Mouse (Mus musculus) left cerebral cortex, adult 18-20 months (tissue): ENCODE measurements around the gene Slc25a1. TPM values are rescaled to one million over a fixed set of nuclear protein-coding genes. Genes with fewer than 3 reads are reported as not detected.
"Not testable (repeated sequence)": the region's sequence is repeated elsewhere in the genome, so short reads cannot be mapped to it uniquely, and the experiment has no call there.

Experiments
- DNase-seq, 2 experiments: peaks; one replicate each; pipeline ENCODE4 v3.0.0; 2021 to 2022; ENCODE audit warnings: low spot score in 2 of 2, mixed read lengths in 1 of 2
- long read RNA-seq, 2 experiments: library from polyadenylated mRNA; stranded (forward); transcript quantifications; one replicate each; pipeline ENCODE4 v2.0.0; 2021
- total RNA-seq, 2 experiments: library from RNA; stranded (reverse); gene quantifications; 2 replicates each; pipeline ENCODE4 v1.2.3; 2021

Gene Slc25a1
- 10 to 100 TPM; 39.9 to 41.8 TPM for total RNA-seq
- long read RNA-seq, experiment 1, transcript Slc25a1-201 (9 exons, 1,666 nt), result major isoform, 35 of 47 reads
- long read RNA-seq, experiment 1, partial matches to known transcripts, result 3 of 47 reads
- long read RNA-seq, experiment 1, other reads (novel, unspliced or antisense), result 9 of 47 reads
- long read RNA-seq, experiment 2, transcript Slc25a1-201 (9 exons, 1,666 nt), result major isoform, 30 of 45 reads
- long read RNA-seq, experiment 2, partial matches to known transcripts, result 8 of 45 reads
- long read RNA-seq, experiment 2, other reads (novel, unspliced or antisense), result 7 of 45 reads

DNA sequence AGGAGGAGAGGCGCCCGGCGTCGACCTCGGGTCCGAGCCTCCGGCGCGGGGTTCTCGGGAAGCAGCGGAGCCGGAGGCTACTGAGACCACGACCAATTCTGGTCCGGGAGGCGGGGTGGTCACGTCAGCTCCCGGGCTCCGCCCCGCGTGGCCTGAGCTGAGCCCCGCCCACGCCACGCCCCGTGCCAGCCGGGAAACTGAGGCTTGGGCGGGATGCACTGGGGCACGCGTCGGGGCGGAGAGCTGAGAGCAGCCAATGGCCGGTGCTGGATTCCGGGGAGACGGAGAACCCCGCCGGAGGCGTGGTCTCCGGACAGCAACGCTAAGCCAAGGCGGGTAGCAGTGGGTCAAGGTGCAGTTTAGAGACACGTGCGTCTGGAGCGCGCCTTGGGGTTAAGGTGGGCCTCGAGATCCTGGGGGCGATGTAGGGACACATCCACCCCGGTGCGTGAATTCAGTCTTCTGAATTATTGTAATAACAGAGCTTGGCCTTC is at the start of gene Slc25a1:
Gene Slc25a1, minus strand, starts transcription at position 133 of the 494 bp plus-strand sequence.
- DNase-seq, result peak; percentile 73 to 85

DNA sequence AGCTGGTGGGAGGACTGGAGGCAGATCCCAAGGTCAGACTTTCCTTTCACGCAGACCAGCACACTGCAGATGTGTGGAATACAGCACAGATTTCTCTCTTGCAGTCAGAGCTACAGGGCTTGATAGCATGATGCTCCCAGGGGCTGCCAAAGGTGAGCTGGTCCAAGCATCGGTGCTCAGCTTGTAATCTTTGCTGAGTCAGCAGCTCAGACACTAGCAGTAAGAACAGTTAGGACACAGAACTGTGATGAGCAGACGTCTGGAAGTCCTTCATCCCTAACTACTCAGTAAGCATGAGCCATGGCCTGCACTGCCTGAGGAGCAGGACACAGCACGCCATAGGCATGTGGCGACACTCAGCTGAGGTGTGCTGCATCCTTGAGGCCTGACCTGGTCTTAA is 43.8 kb upstream of the Slc25a1 start:
- DNase-seq, result no peak

DNA sequence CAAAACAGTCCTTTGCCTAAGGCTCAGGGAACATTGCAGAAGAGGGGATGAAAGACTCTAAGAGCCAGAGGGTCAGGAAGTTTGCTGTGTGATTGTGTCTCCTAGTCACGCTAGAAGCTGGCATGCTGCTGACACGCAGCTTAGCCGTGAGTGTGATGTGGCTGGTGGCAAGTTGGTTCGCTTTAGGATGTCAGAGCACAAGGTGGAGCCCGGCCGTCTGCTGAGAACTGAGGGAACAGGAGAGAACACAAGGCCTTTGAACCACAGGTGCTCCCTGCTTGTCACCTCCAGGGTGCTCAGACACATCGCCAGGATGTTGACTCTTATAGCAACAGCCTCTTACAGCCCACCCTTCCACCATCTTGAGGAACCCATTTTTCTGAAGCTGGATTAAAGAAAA is 34.1 kb upstream of the Slc25a1 start:
- DNase-seq, result no peak

DNA sequence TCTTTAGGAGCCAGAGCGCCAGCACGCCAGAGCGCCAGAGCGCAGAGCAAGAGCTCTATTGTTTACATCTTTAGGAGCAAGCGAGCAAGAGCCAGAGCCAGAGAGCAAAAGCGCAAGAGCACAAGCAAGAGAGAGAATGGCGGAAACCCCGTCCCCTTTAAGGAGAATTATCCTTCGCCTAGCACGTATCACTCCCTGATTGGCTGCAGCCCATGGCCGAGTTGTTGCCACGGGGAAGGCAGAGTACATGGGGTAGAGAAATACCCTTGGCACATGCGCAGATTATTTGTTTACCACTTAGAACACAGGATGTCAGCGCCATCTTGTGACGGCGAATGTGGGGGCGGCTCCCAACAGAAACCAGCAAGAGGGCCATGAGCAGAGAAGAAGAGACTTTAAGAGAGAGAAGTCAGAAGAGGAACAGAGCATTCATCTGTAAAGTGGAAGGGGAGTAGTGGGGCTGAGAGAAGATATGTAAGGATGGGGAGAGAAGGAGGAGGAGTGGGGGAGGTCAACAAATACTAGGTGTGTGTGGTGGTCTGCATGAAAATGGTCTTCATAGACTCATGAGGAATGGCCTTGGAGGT is 28.1 kb upstream of the Slc25a1 start:
- not testable (repeated sequence) for DNase-seq

DNA sequence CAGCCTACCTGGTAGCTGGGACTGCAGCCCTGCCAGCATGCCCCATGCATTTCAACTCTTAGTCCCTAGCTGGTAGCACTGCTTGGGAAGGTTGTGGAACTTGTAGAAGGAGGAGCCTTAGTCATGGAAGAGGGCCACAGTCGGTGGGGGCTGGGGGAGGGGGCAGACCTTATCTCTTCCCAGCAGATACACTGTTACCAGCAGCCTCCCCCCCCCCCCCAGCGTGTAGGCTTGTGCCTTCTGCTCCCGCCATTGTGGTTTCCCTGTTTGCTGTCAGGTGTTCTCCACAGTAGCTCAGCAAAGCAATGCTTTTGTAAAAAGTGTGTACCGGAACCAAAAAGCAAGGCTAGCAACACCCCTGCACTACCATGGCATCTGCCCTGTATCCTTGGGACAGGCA is 23.6 kb upstream of the Slc25a1 start:
- DNase-seq, result no peak

DNA sequence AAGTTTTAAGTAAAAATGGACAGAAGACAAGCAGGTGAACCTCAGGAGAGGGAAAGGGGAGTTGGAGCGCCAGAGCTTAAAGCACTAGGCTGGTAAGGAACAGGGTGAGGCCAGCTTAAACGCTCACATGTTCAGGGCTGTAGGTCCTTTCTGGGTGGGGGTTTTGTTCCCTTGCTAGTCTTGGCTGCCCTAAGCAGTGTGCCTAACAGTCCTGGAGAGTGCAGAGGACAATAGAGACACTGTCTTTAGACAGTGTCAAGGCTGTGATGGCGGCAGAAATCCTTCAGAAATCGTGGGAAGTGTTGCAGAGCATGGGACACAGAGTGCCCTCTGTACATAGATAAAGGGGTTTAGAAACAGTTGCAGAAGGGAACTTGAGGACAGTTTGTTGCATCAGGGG is 22.0 kb upstream of the Slc25a1 start:
- no peak for DNase-seq

DNA sequence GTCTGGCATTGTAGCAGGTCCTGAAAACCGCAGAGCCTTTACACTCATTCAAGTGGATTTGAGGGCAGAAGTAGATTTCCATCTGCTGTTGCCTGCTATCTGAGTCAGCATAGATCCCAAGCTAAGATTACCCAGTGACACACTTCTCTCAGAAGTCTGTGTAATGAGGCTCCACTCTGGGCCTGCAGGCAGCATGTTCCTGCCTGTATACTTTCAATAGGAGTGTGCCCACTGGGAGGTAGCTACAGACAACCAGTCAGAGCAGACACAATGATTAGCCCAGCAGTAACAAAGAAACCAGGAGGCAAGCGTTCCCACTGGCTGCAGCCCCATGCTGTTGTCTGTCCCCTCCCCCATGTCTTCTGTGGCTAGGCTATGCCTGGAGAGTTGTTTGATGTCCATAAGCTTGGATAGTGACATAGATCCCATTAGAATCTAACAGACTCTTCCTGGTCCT is 21.4 kb upstream of the Slc25a1 start:
- DNase-seq, result no peak

DNA sequence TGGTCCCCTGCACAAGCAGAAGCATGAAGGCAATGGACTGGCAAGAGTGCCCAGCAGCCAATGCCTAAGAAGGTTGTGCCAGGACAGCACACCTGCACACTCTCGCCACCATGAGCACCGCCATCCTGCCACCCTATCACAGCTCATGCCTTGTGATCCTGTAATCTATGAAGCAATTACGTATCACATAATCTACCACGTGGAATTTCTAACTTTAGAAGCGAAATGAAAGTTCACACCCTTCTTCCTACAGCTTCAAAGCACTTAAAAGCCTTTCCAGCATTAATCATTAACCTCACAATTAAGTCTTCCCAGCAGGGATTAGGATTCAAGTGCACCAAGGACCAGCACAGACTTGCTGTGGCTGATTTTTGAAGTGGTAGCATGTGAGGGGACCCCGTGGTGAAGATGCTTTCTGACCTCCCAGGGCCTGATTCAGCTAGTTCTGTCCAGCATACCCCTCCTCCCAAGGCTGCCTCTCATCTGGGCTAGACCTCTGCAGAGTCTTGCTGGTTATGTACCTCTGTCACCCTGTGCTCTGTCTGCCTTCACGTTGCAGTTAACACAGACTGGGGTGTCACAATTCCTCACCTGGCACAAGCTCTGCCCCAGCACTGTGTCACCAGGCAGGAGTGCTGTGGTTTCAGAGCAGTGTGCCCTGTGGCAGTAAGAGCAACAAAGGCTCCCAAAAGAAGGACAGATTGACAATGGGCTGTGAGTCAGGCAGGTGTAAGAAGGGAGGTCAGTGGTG is 17.2 kb upstream of the Slc25a1 start:
- DNase-seq, result no peak

DNA sequence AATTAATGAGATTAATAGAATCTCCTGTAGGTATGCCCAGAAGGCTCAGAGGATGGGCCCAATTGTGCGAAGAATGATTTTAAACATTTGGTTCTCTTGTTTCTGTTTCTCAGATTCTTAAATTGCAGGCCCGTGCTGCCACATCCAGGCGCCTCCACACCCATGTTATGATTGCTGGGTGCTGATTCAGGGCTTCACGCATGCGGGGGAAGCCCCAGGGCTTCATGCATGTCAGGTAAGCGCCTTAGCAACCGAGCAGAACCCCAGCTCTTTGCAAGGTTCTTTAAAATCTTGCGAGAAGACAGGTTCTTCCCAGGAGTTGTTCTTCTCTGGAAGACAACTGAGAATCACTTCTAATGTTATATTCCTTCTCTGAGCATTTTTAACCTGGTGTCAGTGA is 15.4 kb upstream of the Slc25a1 start:
- DNase-seq, result no peak

DNA sequence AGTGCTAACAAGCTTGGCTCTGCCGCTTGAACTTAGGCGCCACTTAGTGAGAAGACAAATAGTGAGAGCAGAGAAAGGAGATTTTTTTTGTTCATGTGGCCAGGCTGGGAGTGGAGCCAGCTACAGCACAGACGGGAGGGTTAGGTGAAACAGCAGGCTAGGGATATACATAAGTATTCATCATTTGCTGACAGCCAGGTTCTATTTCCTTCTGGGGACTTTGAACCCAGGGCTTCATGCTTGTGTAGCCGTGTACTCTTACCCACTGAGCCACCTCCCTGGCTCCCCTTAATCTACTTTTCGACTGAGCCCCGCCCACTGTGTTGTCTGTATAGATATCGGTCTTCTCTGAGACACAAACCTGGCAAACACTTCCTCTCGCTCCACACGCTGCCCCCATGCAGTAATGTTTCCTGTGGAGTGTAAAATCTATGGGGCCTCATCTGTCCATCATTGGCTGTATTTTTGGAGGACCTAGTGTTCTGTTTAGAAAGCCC is 11.3 kb upstream of the Slc25a1 start:
- DNase-seq, result no peak

DNA sequence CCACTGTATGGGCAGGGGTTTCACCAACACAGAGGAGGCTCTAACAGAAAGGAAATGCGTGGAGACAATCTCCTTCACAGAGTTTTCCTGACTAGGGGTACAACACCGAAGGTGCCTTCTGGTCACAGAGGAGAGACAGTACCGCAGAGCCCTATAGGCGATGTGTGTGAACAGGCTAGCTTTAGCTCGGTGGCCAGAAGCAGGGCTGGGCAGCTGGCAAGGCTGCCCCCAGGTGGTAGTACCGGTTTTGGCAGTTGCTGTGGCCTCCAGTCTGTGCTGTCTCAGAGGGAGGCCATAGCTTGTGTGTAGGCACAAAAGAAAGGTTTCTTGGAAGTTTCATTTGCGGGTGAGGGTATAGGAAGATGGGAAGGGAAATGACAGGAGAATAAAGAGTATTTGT is 10.8 kb upstream of the Slc25a1 start:
- DNase-seq, result peak; percentile 54 to 61

DNA sequence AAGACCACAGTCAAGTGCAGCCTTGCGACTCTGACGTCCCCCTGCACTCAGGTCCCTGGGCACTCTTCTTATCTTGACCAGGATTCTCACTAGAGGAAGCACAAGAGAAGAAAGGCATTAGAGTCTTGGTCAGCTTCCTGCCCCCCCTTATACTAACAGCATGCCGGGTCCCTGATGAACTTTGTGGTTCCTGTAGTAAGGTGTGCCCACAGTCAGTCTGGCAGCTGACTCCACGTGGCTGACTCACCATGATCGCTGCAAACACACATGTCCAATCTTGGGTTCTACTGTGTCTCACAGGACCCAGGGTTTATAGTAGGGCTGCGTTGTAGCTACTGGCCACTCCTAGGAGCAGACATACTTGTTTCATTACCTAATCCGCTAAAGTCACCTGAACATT is 10.2 kb upstream of the Slc25a1 start:
- no peak for DNase-seq

DNA sequence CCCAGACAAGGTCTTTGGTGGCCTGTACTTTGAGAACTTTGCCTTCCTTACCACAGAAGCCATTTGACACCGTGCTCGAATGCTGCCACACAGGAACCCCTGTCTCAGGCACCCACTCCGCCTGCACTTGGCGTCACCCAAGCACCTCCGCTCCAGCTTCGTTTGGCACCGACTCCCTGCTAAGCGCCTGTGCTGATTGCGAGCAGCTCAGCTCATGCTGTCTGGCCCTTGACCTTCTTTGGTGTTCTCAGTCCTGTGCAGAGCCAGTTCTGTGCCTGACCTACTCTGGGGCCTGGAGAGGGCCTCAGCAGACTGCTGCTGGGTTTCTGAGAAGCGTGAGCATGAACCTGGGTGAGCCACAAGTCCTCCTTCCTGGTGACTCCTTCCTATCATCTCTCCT is 8.8 kb upstream of the Slc25a1 start:
- DNase-seq, result no peak

DNA sequence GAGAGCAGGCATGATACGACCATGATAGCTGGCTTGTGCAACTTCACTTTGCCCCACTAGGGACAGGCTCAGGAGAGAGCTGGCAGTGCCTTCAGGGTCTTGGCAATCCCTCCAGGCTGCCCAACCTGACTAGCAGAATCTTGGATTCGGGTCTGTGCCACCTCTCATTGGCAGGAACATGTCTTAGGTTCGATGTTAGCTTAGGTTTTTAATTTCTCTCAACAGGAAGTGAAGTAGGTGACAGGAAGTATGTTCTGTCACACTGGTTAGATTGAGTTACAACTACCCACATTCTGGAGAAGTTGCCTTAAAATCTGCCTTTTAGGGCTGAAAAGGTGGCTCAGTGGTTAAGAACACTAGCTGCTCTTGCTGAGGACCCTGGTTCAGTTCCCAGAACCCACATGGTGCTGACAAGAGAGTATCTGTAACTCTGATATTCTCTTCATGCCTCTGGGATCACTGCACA is 6.5 kb upstream of the Slc25a1 start:
- DNase-seq, result no peak

DNA sequence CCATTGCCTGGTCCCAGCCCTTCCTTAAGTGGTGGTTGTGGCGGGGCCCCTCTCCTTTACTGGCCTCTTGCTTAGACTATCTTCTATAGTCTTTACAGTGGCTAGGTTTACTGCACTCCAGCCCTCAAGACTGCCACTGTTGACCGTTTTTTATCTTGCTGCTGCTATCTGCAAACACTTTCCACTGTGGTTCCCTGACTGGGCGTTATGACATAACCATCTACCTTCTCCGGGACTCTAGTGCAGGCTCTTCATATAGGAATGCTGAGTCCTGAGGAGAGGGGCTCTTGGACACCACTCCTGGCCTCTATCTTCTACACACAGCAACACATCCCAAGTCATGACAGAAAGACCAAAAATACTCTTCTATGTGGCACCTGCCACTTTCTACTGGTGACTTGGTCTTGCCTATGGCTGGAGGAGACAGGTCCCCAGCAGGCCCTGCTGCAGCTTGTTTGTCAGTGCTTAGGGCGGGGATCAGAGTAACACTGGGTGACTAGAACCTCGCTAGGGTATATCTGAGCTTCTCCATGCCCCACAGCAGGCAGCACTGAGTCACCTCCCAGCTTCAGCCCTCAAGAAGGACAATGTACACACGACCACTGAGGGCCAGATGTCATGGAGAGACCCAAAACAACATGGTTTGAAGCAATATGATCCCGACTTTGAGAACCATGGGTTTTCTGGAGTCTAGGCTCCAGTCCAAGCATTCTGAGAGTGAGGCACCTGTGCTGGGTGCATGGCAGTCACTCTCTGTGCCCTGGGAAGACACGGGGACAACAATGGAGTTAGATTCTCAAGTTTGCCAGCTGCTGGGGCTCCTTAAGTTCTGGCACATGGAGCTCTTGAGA is 5.8 kb upstream of the Slc25a1 start:
- no peak for DNase-seq

DNA sequence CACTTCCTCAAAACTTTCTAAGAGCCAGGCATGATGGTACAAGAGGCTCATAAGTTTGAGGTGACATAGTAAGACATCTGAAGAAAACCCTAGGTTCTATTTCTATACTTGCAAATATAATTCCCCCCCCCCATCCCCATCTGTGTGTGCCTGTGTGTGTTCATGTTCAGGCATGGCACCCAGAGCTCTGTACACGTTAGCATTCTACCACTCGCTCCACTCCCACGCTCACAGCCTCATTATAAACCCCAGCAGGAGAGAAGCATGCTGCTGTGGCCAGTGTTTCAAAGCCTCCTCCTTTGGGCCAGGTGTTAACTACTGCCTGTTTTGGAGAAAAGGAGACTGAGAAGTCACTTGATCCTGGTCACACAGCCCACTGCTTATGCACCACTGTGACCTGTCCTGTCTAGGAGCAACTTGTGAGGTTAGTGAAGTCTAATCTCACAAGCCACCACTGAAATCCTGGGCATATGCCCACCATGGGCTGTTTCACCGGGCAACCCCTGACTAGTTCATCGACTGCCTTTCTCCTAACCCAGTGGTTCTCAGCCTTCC is 4.0 kb upstream of the Slc25a1 start:
- DNase-seq, result no peak

DNA sequence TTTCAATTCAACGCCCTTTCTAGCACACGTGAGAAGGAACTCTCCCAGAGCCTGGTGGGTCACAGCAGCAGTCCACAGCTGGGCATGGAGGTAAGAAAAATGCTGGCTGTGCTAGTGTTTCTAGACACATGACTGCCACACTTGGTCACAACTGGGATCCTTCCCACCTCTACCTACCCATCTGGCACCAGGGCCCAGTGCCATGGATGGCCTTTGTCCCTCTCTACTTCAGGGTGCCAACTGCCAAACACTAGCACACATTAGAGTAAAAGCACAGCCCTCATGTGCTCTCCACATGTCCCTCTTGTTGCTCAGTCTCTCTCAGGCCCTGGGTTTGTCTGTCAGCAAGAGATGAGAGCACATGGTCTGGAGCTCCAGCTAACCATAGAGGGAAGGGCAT is 1.6 kb upstream of the Slc25a1 start:
- no peak for DNase-seq

DNA sequence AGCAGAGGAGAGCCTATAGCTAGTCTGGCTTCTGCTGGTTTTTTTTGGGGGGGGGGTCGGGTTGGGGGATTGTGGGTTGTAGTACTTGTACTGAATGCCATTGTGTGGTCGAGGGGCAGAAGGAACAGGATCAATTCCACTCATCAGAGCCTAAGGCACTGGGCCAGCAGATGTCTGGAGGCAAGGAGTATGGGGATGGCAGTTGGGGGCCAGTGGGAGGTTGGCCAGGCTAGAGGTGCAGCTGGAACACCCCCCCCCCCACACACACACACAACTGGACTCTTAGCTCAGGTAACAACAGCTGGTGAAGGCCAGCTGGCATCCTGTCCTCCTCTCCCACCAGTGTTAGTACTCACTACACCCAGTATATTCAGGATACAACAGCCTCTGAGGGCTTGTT is 1.2 kb upstream of the Slc25a1 start:
- no peak for DNase-seq

DNA sequence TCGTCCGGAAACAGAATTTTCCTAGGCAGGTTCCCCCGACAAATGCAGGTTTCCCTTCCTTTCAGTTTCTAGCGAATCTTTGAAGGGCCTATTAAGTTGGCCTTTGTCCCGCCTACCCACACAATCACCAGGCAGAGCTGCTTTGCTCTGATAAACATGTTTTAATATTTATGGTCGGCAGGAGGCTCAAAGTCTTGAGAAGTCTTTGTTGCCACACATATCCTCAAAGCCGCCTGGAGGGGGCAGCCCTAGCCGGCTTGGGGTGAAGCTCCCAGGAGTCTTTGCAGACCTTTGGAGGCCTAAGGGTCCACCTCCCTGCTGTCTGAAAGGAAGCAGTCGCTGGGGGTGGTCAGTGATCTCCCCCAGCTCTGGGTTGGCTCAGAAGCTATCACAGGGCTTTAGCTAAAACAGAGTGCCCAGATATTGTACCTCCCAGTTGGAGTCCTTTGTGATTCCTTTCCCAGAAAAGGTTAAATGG is 647 bp upstream of the Slc25a1 start:
- peak; percentile 38 to 47 for DNase-seq

DNA sequence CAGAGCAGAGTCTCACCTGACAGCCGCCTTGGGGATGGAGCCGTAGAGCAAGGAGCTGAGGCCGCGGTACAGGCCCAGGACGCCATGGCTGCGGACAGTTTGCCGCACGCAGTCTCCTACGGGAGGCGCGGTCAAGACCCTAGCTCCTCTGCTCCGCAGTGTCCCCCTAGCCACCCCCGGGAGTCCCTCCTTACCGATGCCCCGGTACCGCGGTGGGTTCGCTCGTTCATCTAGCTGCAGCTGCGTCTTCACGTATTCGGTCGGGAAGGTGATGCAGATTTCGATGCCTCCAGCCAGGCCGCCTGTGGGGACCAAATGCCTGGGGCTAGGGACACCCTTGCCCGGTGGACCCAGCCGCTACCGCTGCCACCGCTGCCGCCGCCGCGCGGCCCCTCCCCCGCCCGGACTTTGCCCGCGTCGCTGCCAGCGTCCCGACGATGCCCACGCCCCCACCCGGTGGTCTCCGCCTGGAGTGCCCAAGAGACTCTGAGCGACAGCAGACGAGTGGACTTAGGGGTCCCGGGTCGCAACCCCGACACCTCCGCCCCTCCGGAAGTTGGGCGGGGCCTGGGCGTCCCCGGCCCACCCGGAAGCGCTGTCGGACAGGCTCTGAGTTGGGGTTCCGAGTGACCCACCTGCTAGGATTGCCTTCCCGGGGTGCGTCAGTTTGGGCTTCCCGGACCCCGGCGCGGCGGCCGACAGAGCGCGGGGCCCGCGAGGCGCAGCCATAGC is 502 bp downstream of the Slc25a1 start:
- DNase-seq, result peak; percentile 20 to 43
